Mouse (Mus musculus) intestine, embryonic 16.5 days (tissue): Measurements from ENCODE around the gene Dnajc28. TPM values are rescaled to one million over a fixed set of nuclear protein-coding genes. Genes with fewer than 3 reads are reported as not detected.
A peak's percentile ranks its signal among the peaks of the same experiment; 100 is the strongest.
"Not testable (repeated sequence)": the region's sequence is repeated elsewhere in the genome, so short reads cannot be mapped to it uniquely, and the experiment has no call there.

ENCODE experiments used
- ATAC-seq: fragments of 200-750 bp; cut with Nextera tagmentation; 2 replicates; pipeline ENCODE4 v1.8.0; 2017; ENCODE audit warnings: moderate TSS enrichment, moderate library complexity
- H3K27ac ChIP-seq: fragments of 300-500 bp; sonication (generic); 2 replicates; pipeline ENCODE4 v1.5.1; 2014; ENCODE audit warnings: mild to moderate bottlenecking, low read length
- H3K27me3 ChIP-seq: fragments of 300-500 bp; sonication (generic); replicated peaks from 2 replicates; pipeline ENCODE4 v1.6.1; 2014; ENCODE audit warnings: low read length, control low read depth, mixed read lengths; ENCODE audit not compliant: control insufficient read depth, insufficient read depth
- H3K36me3 ChIP-seq: fragments of 300-500 bp; sonication (generic); 2 replicates; pipeline ENCODE4 v1.6.1; 2014; ENCODE audit warnings: low read length, control low read depth; ENCODE audit not compliant: control insufficient read depth, insufficient read depth
- H3K4me1 ChIP-seq: fragments of 300-500 bp; sonication (generic); 2 replicates; pipeline ENCODE4 v1.6.1; 2014; ENCODE audit warnings: low read length, control low read depth, mixed read lengths; ENCODE audit not compliant: control insufficient read depth, insufficient read depth
- H3K4me2 ChIP-seq: fragments of 300-500 bp; sonication (generic); 2 replicates; pipeline ENCODE4 v1.6.1; 2014; ENCODE audit warnings: low read depth, low read length, control low read depth
- H3K4me3 ChIP-seq: fragments of 300-500 bp; sonication (generic); 2 replicates; pipeline ENCODE4 v1.5.1; 2014; ENCODE audit warnings: mild to moderate bottlenecking, low read length
- H3K9ac ChIP-seq: fragments of 300-500 bp; sonication (generic); 2 replicates; pipeline ENCODE4 v1.6.1; 2014; ENCODE audit warnings: low read depth, low read length
- H3K9me3 ChIP-seq: fragments of 300-500 bp; sonication (generic); 2 replicates; pipeline ENCODE4 v1.6.1; 2016; ENCODE audit warnings: low read length, control low read depth; ENCODE audit not compliant: control insufficient read depth
- WGBS: fragments of 180-500 bp; shearing (Covaris S2); extraction: QIAGEN DNeasy Blood & Tissue Kit; methylation state at CpG from one replicate; pipeline ENCODE4 v1.1.7; 2014; 5-methylcytosine and 5-hydroxymethylcytosine counted together
- polyA plus RNA-seq: library from polyadenylated mRNA; unstranded; fragments of >200 nt; fragmentation: Nextera tagmentation; extraction: Ambion mirVana; gene quantifications from 2 replicates; pipeline ENCODE4 v1.2.1, GENCODE M21; 2015

The Dnajc28 gene
- polyA plus RNA-seq, 1 experiment from 2014 or later = 2.8 TPM

DNA sequence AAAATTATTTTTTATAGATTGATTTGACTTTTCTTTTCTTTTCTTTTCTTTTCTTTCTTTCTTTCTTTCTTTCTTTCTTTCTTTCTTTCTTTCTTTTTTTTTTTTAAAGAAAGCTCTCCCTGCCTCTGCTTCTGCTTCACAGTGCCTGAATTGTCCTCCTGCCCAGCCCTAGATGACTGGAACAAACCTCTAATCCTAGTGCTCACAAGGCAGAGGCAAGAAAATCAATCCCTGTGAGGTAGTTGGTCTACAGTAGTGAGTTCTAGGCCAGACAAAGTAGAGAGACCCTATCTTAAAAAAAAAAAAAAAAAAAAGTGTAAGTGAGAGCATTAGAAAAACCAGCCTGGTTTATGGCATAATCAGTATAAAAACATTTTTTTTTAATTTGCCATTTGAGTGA lies 31.0 kb upstream of the Dnajc28 start:
- H3K27me3 ChIP-seq = no peaks in the 10 kb centered on the region
- no peaks in the 10 kb centered on the region for H3K9me3 ChIP-seq
- H3K27ac ChIP-seq = no peak overlapping the region
- no peak overlapping the region for H3K4me2 ChIP-seq
- peaks cover 5% of the 10 kb centered on the region for H3K4me1 ChIP-seq
- ATAC-seq = no peak
- H3K36me3 ChIP-seq = peaks cover 10% of the 10 kb centered on the region; the same call in 1 of the 2 replicates
- no peak overlapping the region for H3K4me3 ChIP-seq
- no peak overlapping the region for H3K9ac ChIP-seq

DNA sequence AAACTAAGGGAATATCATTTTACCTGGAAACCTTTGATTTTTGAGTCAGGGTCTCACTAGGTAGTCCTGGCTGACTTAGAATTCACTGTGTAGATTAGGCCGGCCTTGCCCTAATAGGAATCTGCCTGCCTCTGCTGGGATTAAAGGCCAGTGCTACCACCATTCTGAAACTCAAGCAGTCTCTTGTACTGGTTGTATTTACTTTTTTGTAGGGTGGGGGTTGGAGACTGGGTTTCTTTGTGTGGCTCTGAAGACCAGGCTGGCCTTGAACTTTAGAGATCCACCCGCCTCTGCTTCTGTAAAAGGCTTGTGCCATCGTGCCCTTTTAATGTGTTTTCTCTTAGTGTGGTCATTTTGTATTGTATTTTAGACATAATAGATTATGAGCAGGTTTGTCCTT lies 30.4 kb upstream of the Dnajc28 start:
- Histone ChIP-seq H3K36me3 (peaks cover 8% of the 10 kb centered on the region; the same call in 1 of the 2 replicates), H3K27me3 (no peaks in the 10 kb centered on the region), H3K9ac (0 out of 2 replicates have a peak overlapping the region, but pooled peaks have one; percentile 36), H3K4me1 (peaks cover 5% of the 10 kb centered on the region), H3K4me3 (peak overlapping the region; percentile 38), H3K4me2 (peak overlapping the region; percentile 71), H3K9me3 (no peaks in the 10 kb centered on the region), H3K27ac (no peak overlapping the region)
- no peak for ATAC-seq
- WGBS = 61% methylated on average over 3 of the region's 3 CpGs

DNA sequence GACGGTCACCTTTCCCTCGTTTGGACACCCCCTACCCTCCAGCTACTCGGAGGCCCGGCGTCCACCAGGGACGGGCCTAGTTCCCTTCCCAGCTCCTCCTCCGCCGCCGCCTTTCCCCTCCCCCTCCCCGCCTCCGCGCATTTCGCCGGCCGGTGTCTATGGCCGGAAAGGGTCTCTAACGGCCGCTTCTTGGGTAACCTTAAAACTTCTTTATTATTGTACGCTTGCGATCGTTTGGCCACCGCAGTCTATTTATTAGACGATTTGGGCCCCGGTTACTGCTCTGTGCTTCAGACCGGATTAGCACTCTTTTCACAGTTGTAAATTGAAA lies 29.4 kb upstream of the Dnajc28 start:
- Histone ChIP-seq H3K27ac (peak overlapping the region; percentile 97), H3K9ac (peak overlapping the region; percentile 90), H3K4me2 (peak overlapping the region; percentile 57), H3K36me3 (peaks cover 8% of the 10 kb centered on the region; the same call in 1 of the 2 replicates), H3K9me3 (no peaks in the 10 kb centered on the region), H3K4me1 (peaks cover 5% of the 10 kb centered on the region), H3K4me3 (peak overlapping the region; percentile 72), H3K27me3 (no peaks in the 10 kb centered on the region)
- ATAC-seq = peak; percentile 66
- WGBS = under 1% methylated on average over 25 of the region's 25 CpGs

DNA sequence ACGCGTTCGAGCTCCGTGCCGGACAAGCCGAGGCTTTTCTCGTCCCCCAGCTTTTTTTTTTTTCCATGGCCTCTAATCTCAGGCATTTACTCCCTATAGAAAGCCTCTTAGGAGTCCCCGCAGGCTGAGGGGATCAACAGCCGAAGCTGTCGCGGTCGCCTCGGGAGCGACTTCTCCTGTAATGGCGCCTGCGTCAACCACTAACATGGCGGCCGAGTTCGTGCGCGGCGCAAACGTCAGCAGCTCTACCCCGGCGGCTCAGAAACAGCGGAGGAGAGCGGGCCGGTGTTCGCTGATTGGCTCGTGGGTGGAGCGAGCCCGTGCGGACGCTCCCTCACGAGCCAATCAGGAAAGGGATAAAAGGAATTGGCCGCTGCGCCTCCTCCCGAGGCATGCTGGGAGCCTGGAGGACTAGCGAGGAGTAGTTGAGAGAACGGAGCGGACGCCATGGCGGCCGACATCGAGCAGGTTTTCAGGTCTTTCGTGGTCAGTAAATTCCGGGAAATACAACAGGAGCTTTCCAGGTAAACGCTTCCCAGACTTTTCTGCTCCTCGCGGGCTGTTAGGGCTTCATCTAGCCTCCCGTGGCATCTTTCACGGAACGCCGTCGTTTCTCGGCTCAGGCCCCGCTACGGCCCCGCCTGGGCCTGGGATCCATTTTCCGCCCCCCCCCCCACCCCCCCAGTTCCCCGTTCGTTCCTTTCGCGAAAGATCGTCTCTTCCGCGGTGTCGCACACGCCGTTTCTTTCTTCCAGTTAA lies 28.8 kb upstream of the Dnajc28 start, which contains the start of gene Son:
TSS of gene Son (plus strand) at position 46 of the 759 bp plus-strand sequence.
- no peaks in the 10 kb centered on the region for H3K9me3 ChIP-seq
- no peaks in the 10 kb centered on the region for H3K27me3 ChIP-seq
- peak within 1 kb of the TSS; percentile 99 for H3K27ac ChIP-seq
- H3K36me3 ChIP-seq = peaks cover 8% of the 10 kb centered on the region; the same call in 1 of the 2 replicates
- peak within 1 kb of the TSS; percentile 72 for H3K4me3 ChIP-seq
- H3K4me2 ChIP-seq = peak within 1 kb of the TSS; percentile 98
- ATAC-seq = peak; percentile 96
- WGBS = under 1% methylated on average over 70 of the region's 70 CpGs
- peak within 1 kb of the TSS; percentile 90 for H3K9ac ChIP-seq
- peaks cover 5% of the 10 kb centered on the region for H3K4me1 ChIP-seq

DNA sequence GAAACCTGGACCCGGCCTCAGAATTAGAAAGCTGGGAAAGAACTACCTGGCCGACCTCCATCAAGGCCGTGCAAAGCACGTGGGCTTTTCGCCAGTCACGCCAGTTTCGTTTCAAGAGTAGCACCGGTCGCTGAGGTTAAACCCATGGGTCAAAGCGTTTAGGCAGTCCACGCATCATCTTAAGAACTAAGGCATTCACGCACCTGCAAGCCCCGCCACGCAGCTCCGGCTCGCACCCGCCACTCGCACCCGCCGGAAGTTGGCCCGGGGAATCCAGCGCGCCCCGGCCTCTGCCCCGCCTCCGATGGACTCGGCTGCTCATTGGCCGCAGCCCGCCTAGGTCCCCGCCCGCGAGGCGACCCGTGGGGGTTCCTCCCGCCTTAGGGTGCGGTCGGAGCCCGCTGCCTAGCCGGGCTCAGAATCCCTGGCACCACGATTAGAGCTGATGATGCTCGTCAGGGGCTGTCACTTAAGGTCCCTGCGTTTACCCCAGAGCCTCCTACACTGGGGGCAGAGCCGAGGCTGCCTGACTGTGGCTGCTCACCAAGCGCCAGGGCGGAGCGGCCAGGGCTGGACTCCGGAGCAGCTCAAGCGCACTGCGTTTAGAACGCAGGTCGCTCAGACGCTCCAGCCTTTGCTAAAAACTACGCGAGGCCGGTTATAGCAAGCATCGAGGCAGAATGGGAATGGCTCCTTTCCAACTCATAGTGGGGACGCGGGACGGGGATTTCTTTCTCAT lies 28.0 kb upstream of the Dnajc28 start, which contains the start of gene Gart:
TSS of gene Gart (minus strand) at position 272 of the 739 bp plus-strand sequence.
- H3K9ac ChIP-seq = peak within 1 kb of the TSS; percentile 90
- WGBS = under 1% methylated on average over 59 of the region's 59 CpGs
- peak; percentile 89 for ATAC-seq

DNA sequence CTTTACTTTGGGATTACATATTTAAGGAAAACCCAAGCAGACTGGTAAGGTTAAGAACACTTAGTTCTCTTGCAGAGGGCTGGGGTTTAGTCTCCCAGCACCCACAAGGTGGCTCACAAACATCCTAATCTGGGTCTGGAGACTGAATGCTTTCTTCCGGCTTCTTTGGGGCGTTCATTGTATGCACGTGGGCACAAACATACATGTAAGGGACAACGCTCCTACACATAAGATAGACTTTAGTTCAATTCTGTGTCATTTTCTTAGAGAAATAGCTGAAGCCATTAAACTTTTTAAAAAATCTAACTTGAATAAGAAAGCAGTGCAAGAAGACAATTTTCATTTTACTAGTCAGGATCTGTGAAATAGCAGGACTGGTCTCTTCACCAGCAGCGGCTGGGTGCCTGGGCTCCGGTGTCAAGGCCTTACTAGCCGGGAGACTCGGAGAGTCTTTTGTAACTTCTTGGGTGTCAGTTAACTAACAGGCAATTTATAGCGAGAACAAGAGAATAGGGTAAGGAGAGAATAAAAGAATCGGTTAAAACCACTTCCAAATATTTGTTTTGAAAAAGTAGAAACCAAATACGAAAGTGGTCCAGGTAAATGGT lies 27.3 kb upstream of the Dnajc28 start:
- peak overlapping the region; percentile 98 for H3K4me2 ChIP-seq
- no peaks in the 10 kb centered on the region for H3K9me3 ChIP-seq
- H3K27me3 ChIP-seq = no peaks in the 10 kb centered on the region
- WGBS = 1% methylated on average over 11 of the region's 11 CpGs
- peak overlapping the region; percentile 72 for H3K4me3 ChIP-seq
- H3K36me3 ChIP-seq = 0 out of 2 replicates have a peak, but pooled peaks cover 2% of the 10 kb centered on the region
- peaks cover 5% of the 10 kb centered on the region for H3K4me1 ChIP-seq
- peak overlapping the region; percentile 87 for H3K9ac ChIP-seq
- ATAC-seq = no peak
- peak overlapping the region; percentile 99 for H3K27ac ChIP-seq

More for the DNA sequence above, 28.0 kb upstream of the Dnajc28 start, which contains the start of gene Gart:
- Histone ChIP-seq H3K9me3 (no peaks in the 10 kb centered on the region), H3K27me3 (no peaks in the 10 kb centered on the region), H3K36me3 (0 out of 2 replicates have a peak, but pooled peaks cover under 1% of the 10 kb centered on the region), H3K4me3 (peak within 1 kb of the TSS; percentile 72), H3K4me1 (peaks cover 5% of the 10 kb centered on the region), H3K27ac (peak within 1 kb of the TSS; percentile 99), H3K4me2 (peak within 1 kb of the TSS; percentile 98)

DNA sequence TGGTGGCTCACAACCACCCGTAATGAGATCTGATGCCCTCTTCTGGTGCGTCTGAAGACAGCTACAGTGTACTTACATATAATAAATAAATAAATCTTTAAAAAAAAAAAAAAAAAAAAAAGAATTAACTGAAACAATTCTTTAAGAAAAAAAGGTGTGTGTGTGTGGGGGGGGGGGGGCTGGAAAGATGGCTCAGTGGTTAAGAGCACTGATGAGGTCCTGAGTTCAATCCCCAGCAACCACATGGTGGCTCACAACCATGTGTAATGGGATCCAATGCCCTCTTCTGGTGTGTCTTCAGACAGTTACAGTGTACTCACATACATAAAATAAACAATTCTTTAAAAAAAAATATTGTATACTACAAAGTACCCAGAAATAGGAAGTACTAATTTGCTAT lies 26.6 kb upstream of the Dnajc28 start:
- WGBS = no CpG with 5 or more reads among the region's 2 CpGs
- H3K27ac ChIP-seq, H3K9ac ChIP-seq, H3K27me3 ChIP-seq, H3K4me2 ChIP-seq, ATAC-seq, H3K36me3 ChIP-seq, H3K4me3 ChIP-seq, H3K9me3 ChIP-seq, H3K4me1 ChIP-seq: not testable (repeated sequence)

DNA sequence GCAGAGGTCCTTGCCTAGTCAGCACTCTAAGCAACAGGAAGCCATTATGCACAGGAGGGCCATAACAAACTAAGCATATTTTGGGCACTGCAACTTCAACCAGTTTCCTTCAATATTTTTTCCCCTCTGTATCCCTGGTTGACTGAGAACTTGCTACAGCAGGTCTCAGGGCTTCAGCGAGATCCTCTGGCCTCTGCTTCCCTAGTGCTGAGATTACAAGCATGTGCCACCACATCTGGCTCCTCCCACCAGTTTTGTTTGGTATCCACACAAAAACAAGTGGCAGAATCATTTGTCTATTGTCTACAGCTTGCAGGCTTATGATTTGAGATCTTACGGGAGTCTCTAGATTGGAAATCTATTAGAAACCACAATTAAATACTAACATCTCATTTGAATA lies 26.1 kb upstream of the Dnajc28 start:
- H3K27me3 ChIP-seq = no peaks in the 10 kb centered on the region
- H3K4me2 ChIP-seq = no peak overlapping the region; the same call in 1 of the 2 replicates

DNA sequence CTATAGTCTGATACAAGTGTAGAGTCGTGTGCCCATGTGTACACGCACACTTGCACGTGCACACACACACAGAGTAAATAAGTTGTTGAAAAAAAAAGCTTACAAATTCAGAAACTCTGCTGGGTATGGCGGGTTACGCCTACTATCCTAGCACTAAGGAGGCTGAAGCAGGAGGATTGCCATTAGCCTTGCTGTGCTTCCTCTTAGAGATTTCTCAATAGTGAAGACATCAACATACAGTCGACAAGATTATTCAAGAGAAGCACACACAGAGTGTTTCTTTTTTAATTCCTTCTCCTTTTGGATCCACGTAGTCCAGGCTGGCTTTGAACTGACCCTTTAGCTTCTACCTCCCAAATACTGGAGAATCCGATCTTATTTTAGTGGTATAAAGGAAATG lies 21.3 kb upstream of the Dnajc28 start:
- no peaks in the 10 kb centered on the region for H3K9me3 ChIP-seq
- H3K36me3 ChIP-seq = peaks cover 19% of the 10 kb centered on the region
- H3K4me2 ChIP-seq = no peak overlapping the region
- 96% methylated on average over 8 of the region's 8 CpGs for WGBS
- no peaks in the 10 kb centered on the region for H3K27me3 ChIP-seq
- no peak overlapping the region for H3K9ac ChIP-seq
- no peaks in the 10 kb centered on the region for H3K4me1 ChIP-seq
- H3K27ac ChIP-seq = no peak overlapping the region
- no peak for ATAC-seq
- H3K4me3 ChIP-seq = no peak overlapping the region

More for the DNA sequence above, 26.1 kb upstream of the Dnajc28 start:
- Histone ChIP-seq H3K4me1 (peaks cover 5% of the 10 kb centered on the region), H3K4me3 (no peak overlapping the region), H3K9ac (no peak overlapping the region), H3K36me3 (peaks cover 7% of the 10 kb centered on the region), H3K27ac (no peak overlapping the region), H3K9me3 (no peaks in the 10 kb centered on the region)
- no peak for ATAC-seq
- 90% methylated on average over 2 of the region's 2 CpGs for WGBS
